Mouse (Mus musculus) left cerebral cortex, adult 11 months (tissue): ENCODE measurements around the gene Atxn10.

Experiments
- DNase-seq: peaks from one replicate; pipeline ENCODE4 v3.0.0; 2022; ENCODE audit warnings: low spot score

Gene Atxn10

GRCm38 (mm10) chr15:85334234-85334633 lies 1.8 kb upstream of the Atxn10 start:
- no peak for DNase-seq

- peak; percentile 57 for DNase-seq
Measured at GRCm38 (mm10) chr15:85336301-85336991, 401 bp downstream of the Atxn10 start.

- DNase-seq: no peak
Measured at GRCm38 (mm10) chr15:85337219-85337618, 1.2 kb downstream of the Atxn10 start.

- no peak for DNase-seq
Measured at GRCm38 (mm10) chr15:85337979-85338378, 1.9 kb downstream of the Atxn10 start.

- DNase-seq: no peak
Measured at GRCm38 (mm10) chr15:85342246-85342645, 6.2 kb downstream of the Atxn10 start.

- no peak for DNase-seq
Measured at GRCm38 (mm10) chr15:85344673-85345072, 8.6 kb downstream of the Atxn10 start.

GRCm38 (mm10) chr15:85347058-85347700 lies 11.1 kb downstream of the Atxn10 start:
- no peak for DNase-seq

GRCm38 (mm10) chr15:85350144-85350543 lies 14.1 kb downstream of the Atxn10 start:
- DNase-seq: no peak

GRCm38 (mm10) chr15:85354060-85354459 lies 18.0 kb downstream of the Atxn10 start:
- DNase-seq: no peak

GRCm38 (mm10) chr15:85356112-85356511 lies 20.1 kb downstream of the Atxn10 start:
- no peak for DNase-seq

GRCm38 (mm10) chr15:85357465-85358225 lies 21.6 kb downstream of the Atxn10 start:
- no peak for DNase-seq

- DNase-seq: no peak
Measured at GRCm38 (mm10) chr15:85359483-85359882, 23.4 kb downstream of the Atxn10 start.

- DNase-seq: no peak
Measured at GRCm38 (mm10) chr15:85359901-85360300, 23.9 kb downstream of the Atxn10 start.

GRCm38 (mm10) chr15:85364366-85364765 lies 28.3 kb downstream of the Atxn10 start:
- DNase-seq: no peak

- DNase-seq: peak; percentile 26
Measured at GRCm38 (mm10) chr15:85366938-85367337, 30.9 kb downstream of the Atxn10 start.

- DNase-seq: no peak
Measured at GRCm38 (mm10) chr15:85369765-85370164, 33.7 kb downstream of the Atxn10 start.

- DNase-seq: peak; percentile 29
Measured at GRCm38 (mm10) chr15:85373125-85373524, 37.1 kb downstream of the Atxn10 start.

- DNase-seq: no peak
Measured at GRCm38 (mm10) chr15:85383477-85383876, 47.4 kb downstream of the Atxn10 start.

- DNase-seq: no peak
Measured at GRCm38 (mm10) chr15:85388696-85389095, 52.7 kb downstream of the Atxn10 start.

GRCm38 (mm10) chr15:85389915-85390314 lies 53.9 kb downstream of the Atxn10 start:
- no peak for DNase-seq

GRCm38 (mm10) chr15:85395360-85395759 lies 59.3 kb downstream of the Atxn10 start:
- no peak for DNase-seq

- DNase-seq: no peak
Measured at GRCm38 (mm10) chr15:85401926-85402325, 65.9 kb downstream of the Atxn10 start.

- peak; percentile 85 for DNase-seq
Measured at GRCm38 (mm10) chr15:85403256-85403731, 67.2 kb downstream of the Atxn10 start.
